Mouse (Mus musculus) neural tube, embryonic 14.5 days (tissue): ENCODE measurements around the gene Klra17. TPM values are rescaled to one million over a fixed set of nuclear protein-coding genes. Genes with fewer than 3 reads are reported as not detected.

ENCODE experiments used
- polyA plus RNA-seq: library from polyadenylated mRNA; unstranded; fragments of >200 nt; fragmentation: Nextera tagmentation; extraction: Ambion mirVana; gene quantifications from 2 replicates; pipeline ENCODE4 v1.2.1, GENCODE M21; 2014

Gene Klra17
- polyA plus RNA-seq, 1 experiment from 2014 or later = not detected

Other genes starting within 250 kb of the Klra17 start
- not detected in 2 replicates for gene Klrc3, start 233.3 kb downstream of the Klra17 start, polyA plus RNA-seq
- gene Klrc2, start 216.0 kb downstream of the Klra17 start, polyA plus RNA-seq = not detected in 2 replicates
- gene Klrc1, start 197.7 kb downstream of the Klra17 start, polyA plus RNA-seq = not detected in 2 replicates
- 0.33 TPM in 1 of 2 replicates, not detected in the other for gene Klri1, start 159.5 kb downstream of the Klra17 start, polyA plus RNA-seq
- not detected in 2 replicates for gene Klri2, start 136.2 kb downstream of the Klra17 start, polyA plus RNA-seq
- gene Gm156, start 92.4 kb downstream of the Klra17 start, polyA plus RNA-seq = not detected in 2 replicates
- gene Gm17631, start 14.0 kb downstream of the Klra17 start, polyA plus RNA-seq = not detected in 2 replicates
- gene Klra5, start 41.0 kb upstream of the Klra17 start, polyA plus RNA-seq = not detected in 2 replicates
- not detected in 2 replicates for gene Klra6, start 150.3 kb upstream of the Klra17 start, polyA plus RNA-seq
- gene Klra4, start 190.6 kb upstream of the Klra17 start, polyA plus RNA-seq = not detected in 2 replicates